Mouse (Mus musculus) bone marrow macrophage, adult 2 months (primary cell): Measurements from ENCODE around the gene Dyrk3. TPM values are rescaled to one million over a fixed set of nuclear protein-coding genes. Genes with fewer than 3 reads are reported as not detected.
"Not testable (repeated sequence)": the region's sequence is repeated elsewhere in the genome, so short reads cannot be mapped to it uniquely, and the experiment has no call there.

Experiments
- H3K27ac ChIP-seq: 2 replicates; pipeline ENCODE4 v1.5.1; 2012; ENCODE audit warnings: low read depth, low read length; ENCODE audit not compliant: insufficient read depth
- H3K4me1 ChIP-seq: 2 replicates; pipeline ENCODE4 v1.6.1; 2012; ENCODE audit warnings: low read length; ENCODE audit not compliant: control insufficient read depth, insufficient read depth
- H3K4me3 ChIP-seq: 2 replicates; pipeline ENCODE4 v1.5.1; 2012; ENCODE audit warnings: mild to moderate bottlenecking, low read length, moderate library complexity; ENCODE audit not compliant: insufficient read depth
- CTCF ChIP-seq: IDR thresholded peaks from 2 replicates; pipeline ENCODE4 v1.5.1; 2012; ENCODE audit warnings: low read depth, mild to moderate bottlenecking, low read length, moderate library complexity
- POLR2A ChIP-seq: IDR thresholded peaks from 2 replicates; pipeline ENCODE4 v1.6.1; 2012; ENCODE audit warnings: mild to moderate bottlenecking, low read depth, low read length, borderline replicate concordance
- polyA plus RNA-seq: library from polyadenylated mRNA; stranded (reverse); fragments of >200 nt; gene quantifications from 2 replicates; pipeline ENCODE4 v1.2.4, GENCODE M21; 2012; ENCODE audit not compliant: missing spikeins, insufficient read depth, insufficient read length

Gene Dyrk3
- polyA plus RNA-seq, 1 experiment = 1.1 TPM

- peaks cover 22% of the 10 kb centered on the region for H3K4me1 ChIP-seq
These were observed 17.3 kb upstream of the Dyrk3 start for GRCm38 (mm10) chr1:131155456-131155855.

GRCm38 (mm10) chr1:131153018-131153629 lies 15.0 kb upstream of the Dyrk3 start, which contains the start of gene Eif2d:
Gene Eif2d (plus strand): TSS chr1:131153181.
- TF ChIP-seq CTCF = no peak
- TF ChIP-seq POLR2A = no peak
- H3K4me3 ChIP-seq = peak within 1 kb of the TSS; percentile 81
- H3K4me1 ChIP-seq = peaks cover 23% of the 10 kb centered on the region
- no peak within 1 kb of the TSS; the same call in 1 of the 2 replicates for H3K27ac ChIP-seq

More at GRCm38 (mm10) chr1:131155456-131155855, 17.3 kb upstream of the Dyrk3 start:
- H3K4me3 ChIP-seq = no peak overlapping the region
- no peak overlapping the region for H3K27ac ChIP-seq
- TF ChIP-seq CTCF (peak; percentile 84), POLR2A (no peak)

GRCm38 (mm10) chr1:131149496-131149895 lies 11.4 kb upstream of the Dyrk3 start:
- Histone ChIP-seq H3K27ac (no peak overlapping the region), H3K4me1 (peaks cover 29% of the 10 kb centered on the region), H3K4me3 (no peak overlapping the region)
- no peak for TF ChIP-seq CTCF
- no peak for TF ChIP-seq POLR2A

GRCm38 (mm10) chr1:131146181-131146614 lies 8.1 kb upstream of the Dyrk3 start:
- Histone ChIP-seq H3K27ac (no peak overlapping the region), H3K4me1 (peaks cover 23% of the 10 kb centered on the region), H3K4me3 (no peak overlapping the region)
- TF ChIP-seq CTCF (no peak), POLR2A (no peak)

- H3K4me3 ChIP-seq, H3K27ac ChIP-seq: not testable (repeated sequence)
- peaks cover 29% of the 10 kb centered on the region for H3K4me1 ChIP-seq
These were observed 7.1 kb upstream of the Dyrk3 start for GRCm38 (mm10) chr1:131145222-131145621.

- Histone ChIP-seq H3K4me3 (no peak overlapping the region), H3K4me1 (peaks cover 34% of the 10 kb centered on the region), H3K27ac (no peak overlapping the region)
- TF ChIP-seq POLR2A (no peak), CTCF (no peak)
These were observed 4.3 kb upstream of the Dyrk3 start for GRCm38 (mm10) chr1:131142472-131142871.

- TF ChIP-seq CTCF = no peak
- no peak for TF ChIP-seq POLR2A
- H3K4me3 ChIP-seq = no peak overlapping the region
- H3K27ac ChIP-seq = peak overlapping the region; percentile 22
- peaks cover 32% of the 10 kb centered on the region for H3K4me1 ChIP-seq
These were observed 3.3 kb upstream of the Dyrk3 start for GRCm38 (mm10) chr1:131141449-131141848.

- Histone ChIP-seq H3K4me3 (peak overlapping the region; percentile 95), H3K27ac (peak overlapping the region; percentile 87), H3K4me1 (peaks cover 39% of the 10 kb centered on the region)
- TF ChIP-seq CTCF (no peak), POLR2A (no peak)
These were observed 1.3 kb upstream of the Dyrk3 start for GRCm38 (mm10) chr1:131139102-131140095.

- Histone ChIP-seq H3K27ac (peak overlapping the region; percentile 45), H3K4me3 (peak overlapping the region; percentile 95), H3K4me1 (peaks cover 44% of the 10 kb centered on the region)
- TF ChIP-seq CTCF (no peak), POLR2A (no peak)
These were observed 422 bp downstream of the Dyrk3 start for GRCm38 (mm10) chr1:131137717-131138118.

- TF ChIP-seq CTCF (no peak), POLR2A (no peak)
- H3K4me3 ChIP-seq = peak overlapping the region; percentile 59
- peaks cover 41% of the 10 kb centered on the region for H3K4me1 ChIP-seq
- H3K27ac ChIP-seq = peak overlapping the region; percentile 25; the same call in 1 of the 2 replicates
These were observed 1.0 kb downstream of the Dyrk3 start for GRCm38 (mm10) chr1:131137111-131137510.
